Mouse (Mus musculus): ENCODE results near the gene Apol7a.

Gene Apol7a

GRCm38 (mm10) chr15:77348146-77348545 is 50.8 kb downstream of the Apol7a start:
- DNase-seq (ENCODE audit: low read depth in 1 of 2, low spot score in 2 of 2), result no peak

GRCm38 (mm10) chr15:77344127-77345125 is 54.5 kb downstream of the Apol7a start:
- DNase-seq (ENCODE audit: low read depth in 1 of 2, low spot score in 2 of 2), result no peak

GRCm38 (mm10) chr15:77343527-77344091 is 55.3 kb downstream of the Apol7a start:
- DNase-seq (ENCODE audit: low read depth in 1 of 2, low spot score in 2 of 2), result peak in 1 of 2 experiments; percentile 4

- no peak for DNase-seq (ENCODE audit: low read depth in 1 of 2, low spot score in 2 of 2)
These were observed 55.9 kb downstream of the Apol7a start for GRCm38 (mm10) chr15:77342962-77343526.

GRCm38 (mm10) chr15:77342005-77342404 is 56.9 kb downstream of the Apol7a start:
- no peak for DNase-seq (ENCODE audit: low read depth in 1 of 2, low spot score in 2 of 2)

GRCm38 (mm10) chr15:77340581-77340980 is 58.3 kb downstream of the Apol7a start:
- no peak for DNase-seq (ENCODE audit: low read depth in 1 of 2, low spot score in 2 of 2)

- no peak for DNase-seq (ENCODE audit: low read depth in 1 of 2, low spot score in 2 of 2)
These were observed 59.9 kb downstream of the Apol7a start for GRCm38 (mm10) chr15:77338924-77339429.

GRCm38 (mm10) chr15:77338451-77338850 is 60.5 kb downstream of the Apol7a start:
- no peak for DNase-seq (ENCODE audit: low read depth in 1 of 2, low spot score in 2 of 2)

Data from monocyte, adult 2 months (primary cell).